ENCODE assay signal across 13 mouse cellular contexts in the genomic region with DNA sequence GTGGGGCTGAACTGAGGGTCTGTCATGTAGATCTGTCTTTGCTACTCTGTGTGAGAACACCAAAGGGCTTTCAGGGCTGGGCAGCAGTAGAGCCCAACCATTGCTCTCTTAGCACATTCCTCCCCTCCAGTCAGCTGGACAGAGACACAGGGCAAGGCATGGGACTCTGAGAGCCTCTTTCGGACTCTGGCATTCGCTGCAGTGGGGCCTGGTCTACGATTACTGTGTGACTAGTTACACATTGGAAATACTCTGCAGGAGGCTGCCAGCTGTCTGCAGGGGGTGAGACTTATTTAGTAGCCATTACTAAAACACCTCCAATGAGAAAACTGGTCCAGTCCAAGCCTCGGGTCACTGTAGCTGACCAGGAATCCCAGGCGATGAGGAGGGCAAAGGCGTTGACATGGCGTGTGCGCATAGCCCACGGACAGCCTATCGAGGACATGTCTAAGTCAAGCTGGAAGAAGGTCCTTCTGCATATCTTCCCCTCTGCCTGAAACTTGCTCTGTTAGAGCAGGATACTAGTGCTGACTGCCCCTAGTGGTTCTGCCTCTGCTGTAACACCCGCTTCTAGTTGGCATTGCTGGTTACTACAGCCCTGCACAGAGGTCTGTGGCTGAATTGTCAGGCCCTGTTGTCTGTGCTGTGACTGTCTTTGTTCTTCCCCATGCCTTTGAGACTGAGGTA. TPM values are rescaled to one million over a fixed set of nuclear protein-coding genes. Genes with fewer than 3 reads are reported as not detected.
DNase-seq lines count a peak whose midpoint lies in the region; ATAC-seq and TF ChIP-seq lines count a peak whose summit lies in the region.
"Had no signal": no experiment of that assay in that cellular context is flagged by ENCODE, and none has a peak within 500 bp of the region (broad histone marks: within the 10 kb centered on the region; RNA-seq: fewer than 3 reads in every experiment).

No protein-coding gene starts in this region.

- no peaks in the 10 kb centered on the region for H3K9me3 ChIP-seq in intestine, postnatal 0 days (ENCODE audit: control insufficient read depth)
- no peaks in the 10 kb centered on the region for H3K9me3 ChIP-seq in intestine, embryonic 16.5 days (ENCODE audit: control insufficient read depth, low read length)
- no peaks in the 10 kb centered on the region for H3K9me3 ChIP-seq in midbrain, embryonic 16.5 days (replicated peaks; ENCODE audit: control insufficient read depth, low read length, poor library complexity, severe bottlenecking)
- H3K9me3 ChIP-seq: G1E had no signal

- H3K27me3 ChIP-seq in intestine, postnatal 0 days (replicated peaks; ENCODE audit: control insufficient read depth, insufficient read depth, low read length), result no peaks in the 10 kb centered on the region
- H3K27me3 ChIP-seq in intestine, embryonic 16.5 days (replicated peaks; ENCODE audit: control insufficient read depth, insufficient read depth, low read length), result no peaks in the 10 kb centered on the region
- H3K27me3 ChIP-seq in midbrain, embryonic 16.5 days (ENCODE audit: control insufficient read depth, insufficient read depth, low read depth, low read length), result no peaks in the 10 kb centered on the region

- no peak overlapping the region for H3K27ac ChIP-seq in intestine, postnatal 0 days (ENCODE audit: low read depth, low read length)
- H3K27ac ChIP-seq in intestine, embryonic 16.5 days (ENCODE audit: low read length), result no peak overlapping the region
- no peak overlapping the region for H3K27ac ChIP-seq in midbrain, embryonic 16.5 days (ENCODE audit: low read length)

- no peaks in the 10 kb centered on the region for H3K36me3 ChIP-seq in intestine, postnatal 0 days (ENCODE audit: control insufficient read depth, insufficient read depth)
- H3K36me3 ChIP-seq in intestine, embryonic 16.5 days (ENCODE audit: control insufficient read depth, insufficient read depth, low read length), result no peaks in the 10 kb centered on the region
- H3K36me3 ChIP-seq in midbrain, embryonic 16.5 days (ENCODE audit: control insufficient read depth, insufficient read depth, low read length), result no peaks in the 10 kb centered on the region
- H3K36me3 ChIP-seq: G1E had no signal

- H3K4me1 ChIP-seq in intestine, postnatal 0 days (replicated peaks; ENCODE audit: control insufficient read depth, insufficient read depth, low read length), result no peaks in the 10 kb centered on the region
- no peaks in the 10 kb centered on the region for H3K4me1 ChIP-seq in intestine, embryonic 16.5 days (ENCODE audit: control insufficient read depth, insufficient read depth, low read length)
- H3K4me1 ChIP-seq in midbrain, embryonic 16.5 days (ENCODE audit: control insufficient read depth, insufficient read depth, low read length), result no peaks in the 10 kb centered on the region

- H3K4me2 ChIP-seq in intestine, postnatal 0 days (replicated peaks; ENCODE audit: low read depth), result no peak overlapping the region
- no peak overlapping the region for H3K4me2 ChIP-seq in intestine, embryonic 16.5 days (ENCODE audit: low read depth, low read length)
- no peak overlapping the region for H3K4me2 ChIP-seq in midbrain, embryonic 16.5 days (ENCODE audit: low read length)

- peak; percentile 51 for DNase-seq in NIH3T3 (ENCODE audit: low read depth)
- peak; percentile 93 for DNase-seq in kidney, adult 9 months
- DNase-seq in layer of hippocampus, adult 18-20 months (ENCODE audit: low spot score in 2 of 2), result no peak
- DNase-seq in urinary bladder, postnatal 36 days (ENCODE audit: low spot score in 2 of 2), result no peak
- no peak for DNase-seq in frontal cortex, postnatal 14 days (ENCODE audit: low spot score in 2 of 2)
- DNase-seq: lung, postnatal 36 days; spleen, adult 18-20 months; thymus, postnatal 25 days had no signal

- 86% methylated on average over 11 of the region's 11 CpGs for WGBS in intestine, postnatal 0 days
- 83% methylated on average over 11 of the region's 11 CpGs for WGBS in intestine, embryonic 16.5 days
- WGBS in midbrain, embryonic 16.5 days, result 72% methylated on average over 11 of the region's 11 CpGs

- TF ChIP-seq CTCF in intestine, postnatal 0 days (IDR thresholded peaks at IDR 0.05; ENCODE audit: low read depth), result peak; percentile 53

- no peak overlapping the region for H3K9ac ChIP-seq in intestine, postnatal 0 days (ENCODE audit: low read depth, low read length)
- no peak overlapping the region for H3K9ac ChIP-seq in intestine, embryonic 16.5 days (ENCODE audit: low read depth, low read length)
- H3K9ac ChIP-seq in midbrain, embryonic 16.5 days (ENCODE audit: low read depth, low read length), result no peak overlapping the region

- no peak for ATAC-seq in intestine, postnatal 0 days
- no peak for ATAC-seq in intestine, embryonic 16.5 days
- 0 out of 2 replicates have a peak, but pooled peaks have one; percentile 45 for ATAC-seq in midbrain, embryonic 16.5 days
- ATAC-seq: forebrain, embryonic 16.5 days had no signal

- no peak overlapping the region for H3K4me3 ChIP-seq in intestine, postnatal 0 days (ENCODE audit: low read depth, low read length)
- no peak overlapping the region for H3K4me3 ChIP-seq in intestine, embryonic 16.5 days (ENCODE audit: low read length)
- H3K4me3 ChIP-seq in midbrain, embryonic 16.5 days (ENCODE audit: low read depth, low read length), result no peak overlapping the region

RNA-seq across cellular contexts. Expression of gene Edem3, which starts 39.0 kb away (rescaled TPM):
- 8.5 and 9.6 TPM in 2 replicates for polyA plus RNA-seq in intestine, postnatal 0 days (2015; fragmentation: Nextera tagmentation; extraction: Ambion mirVana)
- 8.8 and 11.1 TPM in 2 replicates for polyA plus RNA-seq in intestine, embryonic 16.5 days (2015; fragmentation: Nextera tagmentation; extraction: Ambion mirVana)
- 22.4 and 27.1 TPM in 2 replicates for polyA plus RNA-seq in midbrain, embryonic 16.5 days (2015; fragmentation: Nextera tagmentation; extraction: Ambion mirVana)
- 10 to 100 TPM; 38.8 to 39.3 TPM for total RNA-seq in layer of hippocampus, adult 18-20 months (2021)

Comparison
In these comparisons a context has a peak if more than half of its experiments do, and no peak if none do; other contexts are left out.
1. DNase-seq: peak in NIH3T3 (single experiment) and kidney, adult 9 months (single experiment); none in layer of hippocampus, adult 18-20 months (0 of 2), urinary bladder, postnatal 36 days (0 of 2) and frontal cortex, postnatal 14 days (0 of 2).